Mouse (Mus musculus) limb, embryonic 14.5 days (tissue): Measurements from ENCODE around the gene Tbxas1. TPM values are rescaled to one million over a fixed set of nuclear protein-coding genes. Genes with fewer than 3 reads are reported as not detected.

Experiments used
- ATAC-seq: fragments of 200-750 bp; cut with Nextera tagmentation; 2 replicates; pipeline ENCODE4 v1.8.0; 2017; ENCODE audit warnings: low read depth, moderate number of reproducible peaks, moderate TSS enrichment; ENCODE audit not compliant: low FRiP score
- DNase-seq: peaks from one replicate; pipeline ENCODE4 v3.0.0-alpha.2; 2015; ENCODE audit warnings: low spot score
- H3K27ac ChIP-seq: fragments of 300-500 bp; sonication (generic); replicated peaks from 2 replicates; pipeline ENCODE4 v1.5.1; 2014; ENCODE audit warnings: low read depth, mild to moderate bottlenecking, low read length, moderate library complexity, mixed read lengths
- H3K27me3 ChIP-seq: fragments of 300-500 bp; sonication (generic); 2 replicates; pipeline ENCODE4 v1.6.1; 2014; ENCODE audit warnings: low read length, mixed read lengths; ENCODE audit not compliant: control insufficient read depth, insufficient read depth
- H3K36me3 ChIP-seq: fragments of 300-500 bp; sonication (generic); 2 replicates; pipeline ENCODE4 v1.6.1; 2014; ENCODE audit warnings: mild to moderate bottlenecking, low read length, moderate library complexity, mixed read lengths; ENCODE audit not compliant: control insufficient read depth, insufficient read depth
- H3K4me1 ChIP-seq: fragments of 300-500 bp; sonication (generic); 2 replicates; pipeline ENCODE4 v1.6.1; 2014; ENCODE audit warnings: antibody characterized with exemption, low read length, mixed read lengths; ENCODE audit not compliant: control insufficient read depth, insufficient read depth
- H3K4me2 ChIP-seq: fragments of 300-500 bp; sonication (generic); replicated peaks from 2 replicates; pipeline ENCODE4 v1.6.1; 2014; ENCODE audit warnings: low read depth, mild to moderate bottlenecking, low read length, moderate library complexity; ENCODE audit not compliant: severe bottlenecking
- H3K4me3 ChIP-seq: fragments of 300-500 bp; sonication (generic); replicated peaks from 2 replicates; pipeline ENCODE4 v1.5.1; 2014; ENCODE audit warnings: low read length
- H3K9ac ChIP-seq: fragments of 300-500 bp; sonication (generic); 2 replicates; pipeline ENCODE4 v1.6.1; 2014; ENCODE audit warnings: mild to moderate bottlenecking, low read depth, low read length, moderate library complexity; ENCODE audit not compliant: severe bottlenecking
- H3K9me3 ChIP-seq: fragments of 300-500 bp; sonication (generic); 2 replicates; pipeline ENCODE4 v1.6.1; 2016; ENCODE audit warnings: low read length; ENCODE audit not compliant: control insufficient read depth
- POLR2A ChIP-seq: fragments of 200-500 bp; IDR thresholded peaks from 2 replicates; pipeline ENCODE4 v1.8.0; 2012; ENCODE audit warnings: inconsistent platforms, mild to moderate bottlenecking, moderate library complexity, borderline replicate concordance; ENCODE audit not compliant: insufficient read depth, insufficient read length; ENCODE audit errors: extremely low read depth
- WGBS: fragments of 180-500 bp; shearing (Covaris S2); extraction: QIAGEN DNeasy Blood & Tissue Kit; methylation state at CpG from one replicate; pipeline ENCODE4 v1.1.7; 2014; 5-methylcytosine and 5-hydroxymethylcytosine counted together
- polyA plus RNA-seq, 2 experiments: library from polyadenylated mRNA; depleted of rRNA in 1 of 2; stranded (reverse) in 1 of 2; unstranded in 1 of 2; fragments of >200 nt; fragmentation: Nextera tagmentation in 1 of 2; extraction: Ambion mirVana in 1 of 2; gene quantifications; 2 replicates each; pipeline versions ENCODE4 v1.2.1 to v1.2.3; 2012 to 2014

Gene Tbxas1
- polyA plus RNA-seq, 2 experiments = 1.8 to 2.6 TPM

- Histone ChIP-seq H3K9ac (no peak overlapping the region), H3K4me3 (no peak overlapping the region), H3K27me3 (no peaks in the 10 kb centered on the region), H3K36me3 (peaks cover 5% of the 10 kb centered on the region; the same call in 1 of the 2 replicates), H3K4me2 (no peak overlapping the region), H3K9me3 (no peaks in the 10 kb centered on the region), H3K27ac (no peak overlapping the region), H3K4me1 (0 out of 2 replicates have a peak, but pooled peaks cover 9% of the 10 kb centered on the region)
- no peak for DNase-seq
- TF ChIP-seq POLR2A = no peak
- ATAC-seq = no peak
- WGBS = 79% methylated on average over 2 of the region's 2 CpGs
Observed at GRCm38 (mm10) chr6:38840380-38840779, 34.8 kb upstream of the Tbxas1 start.

- H3K27ac ChIP-seq = no peak overlapping the region
- DNase-seq = no peak
- H3K9me3 ChIP-seq = no peaks in the 10 kb centered on the region
- H3K4me3 ChIP-seq = no peak overlapping the region
- 0 out of 2 replicates have a peak, but pooled peaks cover 12% of the 10 kb centered on the region for H3K4me1 ChIP-seq
- TF ChIP-seq POLR2A = no peak
- 74% methylated on average over 1 of the region's 1 CpGs for WGBS
- H3K9ac ChIP-seq = no peak overlapping the region
- ATAC-seq = no peak
- H3K36me3 ChIP-seq = peaks cover 5% of the 10 kb centered on the region; the same call in 1 of the 2 replicates
- H3K27me3 ChIP-seq = no peaks in the 10 kb centered on the region
- no peak overlapping the region for H3K4me2 ChIP-seq
Observed at GRCm38 (mm10) chr6:38840780-38841179, 34.4 kb upstream of the Tbxas1 start.

- no peak for DNase-seq
- no peaks in the 10 kb centered on the region for H3K9me3 ChIP-seq
- H3K9ac ChIP-seq = no peak overlapping the region
- no peaks in the 10 kb centered on the region for H3K27me3 ChIP-seq
- peaks cover 19% of the 10 kb centered on the region for H3K4me1 ChIP-seq
- H3K4me3 ChIP-seq = no peak overlapping the region
- H3K4me2 ChIP-seq = no peak overlapping the region
- no peak for ATAC-seq
- WGBS = 82% methylated on average over 3 of the region's 3 CpGs
- TF ChIP-seq POLR2A = no peak
- H3K36me3 ChIP-seq = peaks cover 5% of the 10 kb centered on the region; the same call in 1 of the 2 replicates
- H3K27ac ChIP-seq = no peak overlapping the region
Observed at GRCm38 (mm10) chr6:38841551-38841950, 33.7 kb upstream of the Tbxas1 start.

GRCm38 (mm10) chr6:38845117-38845516 lies 30.1 kb upstream of the Tbxas1 start:
- Histone ChIP-seq H3K36me3 (no peaks in the 10 kb centered on the region), H3K9ac (no peak overlapping the region), H3K4me3 (no peak overlapping the region), H3K27ac (no peak overlapping the region), H3K9me3 (no peaks in the 10 kb centered on the region), H3K4me2 (no peak overlapping the region), H3K4me1 (peaks cover 45% of the 10 kb centered on the region), H3K27me3 (no peaks in the 10 kb centered on the region)
- DNase-seq (no peak), ATAC-seq (no peak)
- TF ChIP-seq POLR2A = no peak
- 59% methylated on average over 1 of the region's 1 CpGs for WGBS

GRCm38 (mm10) chr6:38845876-38846275 lies 29.3 kb upstream of the Tbxas1 start:
- Histone ChIP-seq H3K4me3 (no peak overlapping the region), H3K4me2 (no peak overlapping the region), H3K27me3 (no peaks in the 10 kb centered on the region), H3K36me3 (no peaks in the 10 kb centered on the region), H3K9ac (no peak overlapping the region), H3K4me1 (peaks cover 45% of the 10 kb centered on the region), H3K9me3 (no peaks in the 10 kb centered on the region), H3K27ac (no peak overlapping the region)
- DNase-seq (no peak), ATAC-seq (no peak)
- WGBS = 53% methylated on average over 5 of the region's 5 CpGs
- TF ChIP-seq POLR2A = no peak
